Mouse (Mus musculus) common myeloid progenitor, adult 5-6 weeks (primary cell): Measurements from ENCODE around the gene Agbl4. TPM values are rescaled to one million over a fixed set of nuclear protein-coding genes. Genes with fewer than 3 reads are reported as not detected.
"Not testable (repeated sequence)": the region's sequence is repeated elsewhere in the genome, so short reads cannot be mapped to it uniquely, and the experiment has no call there.

Experiments used
- ATAC-seq: replicated peaks from 2 replicates; pipeline ENCODE4 v1.8.0; 2016; ENCODE audit warnings: low read depth, mild to moderate bottlenecking, moderate TSS enrichment, inconsistent platforms; ENCODE audit not compliant: poor library complexity, severe bottlenecking
- total RNA-seq: library from RNA; stranded (forward); fragments of 200-1000, 187-1606 nt; gene quantifications from 2 replicates; pipeline ENCODE4 v1.2.3, GENCODE M21; 2017

Agbl4 gene
- total RNA-seq, 1 experiment from 2014 or later: not detected

- ATAC-seq: not testable (repeated sequence)
Measured at GRCm38 (mm10) chr4:111219543-111219942, 822.1 kb downstream of the Agbl4 start.

- no peak for ATAC-seq
Measured at GRCm38 (mm10) chr4:111233849-111234248, 836.4 kb downstream of the Agbl4 start.

GRCm38 (mm10) chr4:111251917-111252316 lies 854.5 kb downstream of the Agbl4 start:
- no peak for ATAC-seq

GRCm38 (mm10) chr4:111255499-111255898 lies 858.0 kb downstream of the Agbl4 start:
- no peak for ATAC-seq

- no peak for ATAC-seq
Measured at GRCm38 (mm10) chr4:111256931-111257330, 859.5 kb downstream of the Agbl4 start.

- no peak for ATAC-seq
Measured at GRCm38 (mm10) chr4:111280936-111281335, 883.5 kb downstream of the Agbl4 start.

- no peak for ATAC-seq
Measured at GRCm38 (mm10) chr4:111281836-111282235, 884.4 kb downstream of the Agbl4 start.

- ATAC-seq: no peak
Measured at GRCm38 (mm10) chr4:111284625-111285024, 887.2 kb downstream of the Agbl4 start.

GRCm38 (mm10) chr4:111294528-111295241 lies 897.2 kb downstream of the Agbl4 start:
- ATAC-seq: no peak

GRCm38 (mm10) chr4:111306518-111306917 lies 909.1 kb downstream of the Agbl4 start:
- no peak for ATAC-seq

- ATAC-seq: no peak
Measured at GRCm38 (mm10) chr4:111307166-111307565, 909.7 kb downstream of the Agbl4 start.

GRCm38 (mm10) chr4:111307633-111308032 lies 910.2 kb downstream of the Agbl4 start:
- ATAC-seq: no peak

GRCm38 (mm10) chr4:111308572-111309288 lies 911.3 kb downstream of the Agbl4 start:
- no peak for ATAC-seq

- no peak for ATAC-seq
Measured at GRCm38 (mm10) chr4:111327094-111327493, 929.6 kb downstream of the Agbl4 start.

- peak; percentile 82 for ATAC-seq
Measured at GRCm38 (mm10) chr4:111327760-111328373, 930.4 kb downstream of the Agbl4 start.

- no peak for ATAC-seq
Measured at GRCm38 (mm10) chr4:111329501-111329900, 932.0 kb downstream of the Agbl4 start.

GRCm38 (mm10) chr4:111332864-111333263 lies 935.4 kb downstream of the Agbl4 start:
- no peak for ATAC-seq

- no peak for ATAC-seq
Measured at GRCm38 (mm10) chr4:111349965-111350364, 952.5 kb downstream of the Agbl4 start.

- peak; percentile 62 for ATAC-seq
Measured at GRCm38 (mm10) chr4:111350615-111351525, 953.4 kb downstream of the Agbl4 start.

- no peak for ATAC-seq
Measured at GRCm38 (mm10) chr4:111356584-111357115, 959.2 kb downstream of the Agbl4 start.
